In the genomic region with DNA sequence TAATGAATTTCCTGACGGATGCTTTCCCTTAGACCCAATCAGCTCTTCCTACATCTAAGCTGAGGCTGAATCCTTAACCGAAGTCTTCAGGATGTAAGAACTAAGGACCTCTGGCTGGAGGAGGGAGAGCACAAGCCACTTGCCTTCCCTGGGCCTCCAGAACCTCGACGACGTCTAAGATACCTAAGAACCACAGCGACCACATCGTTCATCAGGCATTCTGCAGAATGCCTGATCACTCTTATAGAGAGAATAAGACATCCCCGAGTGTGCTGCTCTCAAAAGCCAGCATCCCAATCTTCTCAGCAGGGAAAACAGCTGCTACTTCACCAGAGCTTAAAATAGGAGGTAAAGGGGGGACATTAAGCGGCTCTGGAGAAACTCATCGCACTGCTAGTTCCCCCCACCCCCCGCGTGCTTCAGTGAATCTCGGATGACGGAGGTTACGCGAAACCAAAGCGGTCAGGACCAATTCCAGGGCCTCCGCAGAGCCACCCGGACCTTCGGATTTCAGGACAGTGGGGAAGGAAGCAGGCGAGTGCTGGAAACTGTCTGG, we compare ENCODE assay signal across 9 mouse cellular contexts. TPM values are rescaled to one million over a fixed set of nuclear protein-coding genes. Genes with fewer than 3 reads are reported as not detected.
A peak's percentile ranks its signal among the peaks of the same experiment; 100 is the strongest.
DNase-seq lines count a peak whose midpoint lies in the region; ATAC-seq and TF ChIP-seq lines count a peak whose summit lies in the region.
"Had no signal": no experiment of that assay in that cellular context is flagged by ENCODE, and none has a peak within 500 bp of the region (broad histone marks: within the 10 kb centered on the region; RNA-seq: fewer than 3 reads in every experiment).

No protein-coding gene starts in this region.

- no peaks in the 10 kb centered on the region for H3K27me3 ChIP-seq in lung, embryonic 14.5 days (ENCODE audit: insufficient read depth, low read length)
- H3K27me3 ChIP-seq in hindbrain, embryonic 16.5 days (replicated peaks; ENCODE audit: control insufficient read depth, insufficient read depth, low read length) = no peaks in the 10 kb centered on the region

- under 1% methylated on average over 21 of the region's 21 CpGs for WGBS in lung, embryonic 14.5 days
- WGBS in hindbrain, embryonic 16.5 days = under 1% methylated on average over 21 of the region's 21 CpGs

- TF ChIP-seq CTCF in lung, embryonic 14.5 days (IDR thresholded peaks at IDR 0.05; ENCODE audit: low read depth) = no peak

- peak overlapping the region; percentile 73 for H3K4me2 ChIP-seq in lung, embryonic 14.5 days
- H3K4me2 ChIP-seq in hindbrain, embryonic 16.5 days (ENCODE audit: low read length) = peak overlapping the region; percentile 76

- H3K36me3 ChIP-seq in lung, embryonic 14.5 days (ENCODE audit: insufficient read depth) = 0 out of 2 replicates have a peak, but pooled peaks cover 6% of the 10 kb centered on the region
- H3K36me3 ChIP-seq in hindbrain, embryonic 16.5 days (ENCODE audit: control insufficient read depth, insufficient read depth, low read length) = no peaks in the 10 kb centered on the region

- peak overlapping the region; percentile 95 for H3K27ac ChIP-seq in lung, embryonic 14.5 days (ENCODE audit: low read depth)
- H3K27ac ChIP-seq in hindbrain, embryonic 16.5 days (ENCODE audit: low read depth, low read length) = peak overlapping the region; percentile 92

- ATAC-seq in lung, embryonic 14.5 days (ENCODE audit: insufficient read depth) = no peak
- ATAC-seq in common myeloid progenitor, adult 5-6 weeks (replicated peaks; ENCODE audit: low read depth, poor library complexity, severe bottlenecking) = peak; percentile 13
- ATAC-seq in hindbrain, embryonic 16.5 days = no peak

- peak; percentile 65 to 71 for DNase-seq in cerebellum, postnatal 10 days
- DNase-seq in cerebellum, adult 8-10 months = no peak
- peak; percentile 43 for DNase-seq in lung, embryonic 14.5 days
- no peak for DNase-seq in lung, postnatal 4 days
- peak; percentile 29 for DNase-seq in mesoderm, embryonic 11.5 days (ENCODE audit: low read depth, low spot score)
- no peak for DNase-seq in urinary bladder, postnatal 14 days (ENCODE audit: low spot score)

- H3K9me3 ChIP-seq in lung, embryonic 14.5 days (ENCODE audit: low read depth, low read length) = no peaks in the 10 kb centered on the region
- H3K9me3 ChIP-seq in hindbrain, embryonic 16.5 days (ENCODE audit: control insufficient read depth, low read length) = no peaks in the 10 kb centered on the region

- H3K4me1 ChIP-seq in lung, embryonic 14.5 days (ENCODE audit: insufficient read depth) = peaks cover 8% of the 10 kb centered on the region; the same call in 1 of the 2 replicates
- H3K4me1 ChIP-seq in hindbrain, embryonic 16.5 days (ENCODE audit: control insufficient read depth, insufficient read depth, low read depth, low read length) = peaks cover 10% of the 10 kb centered on the region

- peak overlapping the region; percentile 86 for H3K4me3 ChIP-seq in lung, embryonic 14.5 days (ENCODE audit: low read depth, low read length)
- H3K4me3 ChIP-seq in hindbrain, embryonic 16.5 days (ENCODE audit: low read length) = peak overlapping the region; percentile 95

- H3K9ac ChIP-seq in lung, embryonic 14.5 days = peak overlapping the region; percentile 93
- peak overlapping the region; percentile 92 for H3K9ac ChIP-seq in hindbrain, embryonic 16.5 days (ENCODE audit: low read depth, low read length)

RNA-seq across cellular contexts. Expression of a gene that starts 0.6 kb away (rescaled TPM):
- 136 and 142 TPM in 2 replicates for polyA plus RNA-seq in lung, embryonic 14.5 days (2014; fragmentation: Nextera tagmentation; extraction: Ambion mirVana)
- 165 and 212 TPM in 2 replicates for total RNA-seq in common myeloid progenitor, adult 5-6 weeks (2017)
- polyA plus RNA-seq in hindbrain, embryonic 16.5 days (2015; fragmentation: Nextera tagmentation; extraction: Ambion mirVana) = 110 TPM in 2 replicates

RNA-seq across cellular contexts. Expression of a gene that starts 18.6 kb away (rescaled TPM):
- not detected in 2 replicates for polyA plus RNA-seq in lung, embryonic 14.5 days (2014; fragmentation: Nextera tagmentation; extraction: Ambion mirVana)
- not detected in 2 replicates for total RNA-seq in common myeloid progenitor, adult 5-6 weeks (2017)
- not detected in 2 replicates for polyA plus RNA-seq in hindbrain, embryonic 16.5 days (2015; fragmentation: Nextera tagmentation; extraction: Ambion mirVana)
- total RNA-seq: neutrophil, adult 5-6 weeks had no signal

RNA-seq across cellular contexts. Expression of a gene that starts 25.3 kb away (rescaled TPM):
- polyA plus RNA-seq in lung, embryonic 14.5 days (2014; fragmentation: Nextera tagmentation; extraction: Ambion mirVana) = not detected in 2 replicates
- not detected in 2 replicates for total RNA-seq in common myeloid progenitor, adult 5-6 weeks (2017)
- not detected in 2 replicates for polyA plus RNA-seq in hindbrain, embryonic 16.5 days (2015; fragmentation: Nextera tagmentation; extraction: Ambion mirVana)
- total RNA-seq: neutrophil, adult 5-6 weeks had no signal

Comparison
In these comparisons a context has a peak if more than half of its experiments do, and no peak if none do; other contexts are left out.
1. DNase-seq: peak in cerebellum, postnatal 10 days (2 of 2), lung, embryonic 14.5 days (single experiment) and mesoderm, embryonic 11.5 days (single experiment); none in cerebellum, adult 8-10 months (single experiment), lung, postnatal 4 days (0 of 2) and urinary bladder, postnatal 14 days (single experiment).